Mouse (Mus musculus): Measurements from ENCODE around the gene C1qa. TPM values are rescaled to one million over a fixed set of nuclear protein-coding genes. Genes with fewer than 3 reads are reported as not detected.
A peak's percentile ranks its signal among the peaks of the same experiment; 100 is the strongest.

The C1qa gene
- total and polyA plus RNA-seq, 2 experiments from 2014 or later = 42.2 to 53.1 TPM

DNA sequence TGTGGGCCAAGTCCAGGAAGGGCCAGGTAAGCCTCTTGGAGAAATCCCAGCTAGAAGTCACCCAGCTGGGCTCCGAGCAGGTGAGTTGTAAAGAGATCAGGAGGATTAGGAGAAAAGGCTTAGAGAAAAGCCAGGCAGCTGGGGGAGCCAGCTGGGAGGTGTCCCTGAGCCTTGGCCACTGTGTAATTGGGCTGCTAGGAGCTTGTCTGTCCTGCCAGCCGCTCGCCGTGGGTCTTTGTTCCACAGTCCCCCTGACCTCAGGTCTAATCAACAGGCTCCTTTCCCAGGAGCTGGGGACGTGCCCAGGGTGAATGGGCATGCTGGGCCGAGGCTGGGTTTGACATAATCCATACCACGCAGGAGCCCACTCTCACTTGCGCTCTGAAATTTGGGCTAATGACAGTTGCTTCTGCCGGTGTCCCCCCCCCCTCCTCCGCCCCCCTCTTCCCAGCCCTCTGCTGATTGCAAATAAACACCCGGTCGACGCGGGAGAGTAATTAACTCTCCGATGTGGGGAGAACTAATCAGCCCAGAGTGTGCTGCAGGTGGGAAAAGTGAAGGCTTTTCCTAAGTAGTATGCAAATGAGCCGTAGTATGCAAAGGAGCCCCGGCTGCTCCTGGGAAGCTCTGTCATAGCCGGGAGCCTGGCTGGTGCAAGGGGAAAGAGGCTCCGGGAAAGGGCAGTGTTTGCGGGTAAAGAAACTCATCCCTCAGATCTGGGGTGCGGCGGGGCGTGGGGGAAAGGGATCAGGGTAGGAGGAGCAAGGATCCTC, 6.3 kb upstream of the C1qa start:
- peak overlapping the region; percentile 21 for H3K4me2 ChIP-seq (ENCODE audit: low read depth)
- no peaks in the 10 kb centered on the region for H3K9me3 ChIP-seq (ENCODE audit: low read length)
- H3K27ac ChIP-seq (ENCODE audit: low read depth, low read length) = no peak overlapping the region
- peaks cover 21% of the 10 kb centered on the region for H3K27me3 ChIP-seq (ENCODE audit: insufficient read depth, low read length)
- H3K4me3 ChIP-seq (ENCODE audit: low read depth, low read length) = no peak overlapping the region
- TF ChIP-seq CTCF (IDR thresholded peaks at IDR 0.05; ENCODE audit: low read depth) = no peak
- peaks cover 4% of the 10 kb centered on the region; the same call in 1 of the 2 replicates for H3K4me1 ChIP-seq (ENCODE audit: insufficient read depth)
- ATAC-seq = peak; percentile 90
- no peak overlapping the region for H3K9ac ChIP-seq
- WGBS = 4% methylated on average over 23 of the region's 23 CpGs
- H3K36me3 ChIP-seq (ENCODE audit: insufficient read depth) = no peaks in the 10 kb centered on the region
- peak; percentile 39 for DNase-seq

DNA sequence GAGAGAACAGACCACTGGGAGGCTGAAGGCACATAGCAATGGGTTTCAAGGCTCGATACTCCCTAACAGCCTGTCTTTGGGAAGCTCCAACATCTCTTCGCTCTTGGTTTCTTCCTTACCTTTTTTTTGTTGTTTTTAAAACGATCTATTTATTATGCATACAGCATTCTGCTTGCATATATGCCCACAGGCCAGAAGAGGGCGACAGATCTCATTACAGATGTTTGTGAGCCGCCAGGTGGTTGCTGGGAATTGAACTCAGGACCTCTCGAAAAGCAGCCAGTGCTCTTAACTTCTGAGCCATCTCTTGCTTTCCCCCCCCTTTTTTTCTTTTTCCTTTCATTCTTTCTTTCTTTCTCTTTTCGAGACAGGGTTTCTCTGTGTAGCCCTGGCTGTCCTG, 551 bp upstream of the C1qa start:
- TF ChIP-seq CTCF (IDR thresholded peaks at IDR 0.05; ENCODE audit: low read depth) = peak; percentile 44
- ATAC-seq = no peak
- H3K4me1 ChIP-seq (ENCODE audit: insufficient read depth) = no peaks in the 10 kb centered on the region
- H3K9me3 ChIP-seq (ENCODE audit: low read length) = no peaks in the 10 kb centered on the region
- H3K9ac ChIP-seq = no peak overlapping the region
- WGBS = 64% methylated on average over 7 of the region's 7 CpGs
- H3K27ac ChIP-seq (ENCODE audit: low read depth, low read length) = no peak overlapping the region
- no peak overlapping the region for H3K4me2 ChIP-seq (ENCODE audit: low read depth)
- H3K27me3 ChIP-seq (ENCODE audit: insufficient read depth, low read length) = peaks cover 22% of the 10 kb centered on the region
- no peak for DNase-seq
- no peaks in the 10 kb centered on the region for H3K36me3 ChIP-seq (ENCODE audit: insufficient read depth)
- no peak overlapping the region for H3K4me3 ChIP-seq (ENCODE audit: low read depth, low read length)

DNA sequence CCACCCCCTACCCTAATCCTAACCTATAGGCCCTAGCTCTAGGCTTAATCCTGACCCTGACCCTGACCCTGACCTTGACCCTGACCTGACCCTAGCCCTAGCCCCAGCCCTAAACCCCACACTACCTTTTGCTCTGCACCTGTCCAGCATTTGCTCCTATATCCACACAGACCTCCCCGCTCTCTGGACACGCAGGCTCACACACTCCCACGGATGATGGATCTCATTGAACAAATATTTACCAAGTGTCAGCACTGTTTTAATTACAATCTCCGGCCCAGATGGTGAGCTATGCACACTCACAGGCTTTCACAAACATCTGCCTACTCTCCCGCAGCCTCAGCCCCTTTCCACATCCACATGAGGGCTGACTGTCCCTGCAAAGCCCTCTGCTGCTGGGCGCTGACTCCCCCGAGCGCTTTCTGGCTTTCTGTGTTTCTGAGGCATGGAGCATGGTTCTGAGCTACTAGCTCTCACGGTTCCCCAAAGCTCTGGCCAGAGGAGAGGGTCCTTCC, 462 bp downstream of the C1qa start:
- Histone ChIP-seq H3K27me3 (ENCODE audit: insufficient read depth, low read length) (peaks cover 22% of the 10 kb centered on the region), H3K36me3 (ENCODE audit: insufficient read depth) (no peaks in the 10 kb centered on the region), H3K4me2 (ENCODE audit: low read depth) (no peak overlapping the region), H3K4me3 (ENCODE audit: low read depth, low read length) (no peak overlapping the region), H3K4me1 (ENCODE audit: insufficient read depth) (no peaks in the 10 kb centered on the region), H3K9me3 (ENCODE audit: low read length) (no peaks in the 10 kb centered on the region), H3K27ac (ENCODE audit: low read depth, low read length) (no peak overlapping the region), H3K9ac (no peak overlapping the region)
- TF ChIP-seq CTCF (IDR thresholded peaks at IDR 0.05; ENCODE audit: low read depth) = no peak
- DNase-seq = no peak
- 67% methylated on average over 9 of the region's 9 CpGs for WGBS
- ATAC-seq = no peak

DNA sequence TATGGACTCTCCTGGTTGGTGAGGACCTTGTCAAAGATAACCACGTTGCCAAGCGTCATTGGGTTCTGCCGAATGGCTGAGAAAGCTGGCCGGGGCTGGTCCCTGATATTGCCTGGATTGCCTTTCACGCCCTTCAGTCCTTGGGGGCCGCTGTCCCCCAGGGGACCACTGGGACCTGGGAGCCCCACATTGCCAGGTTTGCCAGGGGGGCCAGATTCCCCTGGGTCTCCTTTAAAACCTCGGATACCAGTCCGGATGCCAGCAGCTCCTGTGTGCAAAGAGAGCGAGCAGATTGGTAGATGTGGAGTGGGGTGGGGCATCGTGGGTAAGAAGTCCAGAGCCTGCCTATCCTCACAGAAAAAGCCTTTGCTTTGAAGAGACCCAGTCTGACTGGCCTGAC, 2.1 kb downstream of the C1qa start:
- ATAC-seq = no peak
- H3K4me1 ChIP-seq (ENCODE audit: insufficient read depth) = no peaks in the 10 kb centered on the region
- H3K9me3 ChIP-seq (ENCODE audit: low read length) = no peaks in the 10 kb centered on the region
- H3K4me3 ChIP-seq (ENCODE audit: low read depth, low read length) = no peak overlapping the region
- no peak for DNase-seq
- H3K36me3 ChIP-seq (ENCODE audit: insufficient read depth) = no peaks in the 10 kb centered on the region
- 27% methylated on average over 10 of the region's 10 CpGs for WGBS
- TF ChIP-seq CTCF (IDR thresholded peaks at IDR 0.05; ENCODE audit: low read depth) = no peak
- no peak overlapping the region for H3K27ac ChIP-seq (ENCODE audit: low read depth, low read length)
- H3K4me2 ChIP-seq (ENCODE audit: low read depth) = no peak overlapping the region; the same call in 1 of the 2 replicates
- H3K27me3 ChIP-seq (ENCODE audit: insufficient read depth, low read length) = peaks cover 22% of the 10 kb centered on the region
- H3K9ac ChIP-seq = no peak overlapping the region

DNA sequence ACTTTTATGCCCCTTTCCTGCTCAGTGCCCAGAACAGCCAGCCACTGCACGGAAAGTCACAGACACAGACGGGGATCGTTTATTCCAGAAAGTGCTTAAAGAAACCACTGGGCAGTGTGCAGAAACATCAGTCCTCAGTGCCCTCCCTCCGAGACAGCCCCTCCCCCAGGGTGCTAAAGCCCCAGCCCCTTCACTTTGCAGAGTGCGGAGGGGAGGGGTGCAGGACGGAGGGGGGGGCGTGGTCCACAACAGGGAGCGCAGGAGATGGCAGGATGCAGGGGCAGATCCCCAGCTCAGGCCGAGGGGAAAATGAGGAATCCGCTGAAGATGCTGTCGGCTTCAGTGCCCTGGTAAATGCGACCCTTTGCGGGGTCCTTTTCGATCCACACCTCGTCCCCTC, 2.7 kb downstream of the C1qa start:
- WGBS = 4% methylated on average over 14 of the region's 15 CpGs
- Histone ChIP-seq H3K9ac (no peak overlapping the region), H3K4me1 (ENCODE audit: insufficient read depth) (no peaks in the 10 kb centered on the region), H3K4me3 (ENCODE audit: low read depth, low read length) (no peak overlapping the region), H3K4me2 (ENCODE audit: low read depth) (peak overlapping the region; percentile 19), H3K27me3 (ENCODE audit: insufficient read depth, low read length) (peaks cover 22% of the 10 kb centered on the region), H3K36me3 (ENCODE audit: insufficient read depth) (no peaks in the 10 kb centered on the region), H3K9me3 (ENCODE audit: low read length) (no peaks in the 10 kb centered on the region), H3K27ac (ENCODE audit: low read depth, low read length) (no peak overlapping the region)
- no peak for DNase-seq
- TF ChIP-seq CTCF (IDR thresholded peaks at IDR 0.05; ENCODE audit: low read depth) = no peak
- ATAC-seq = no peak

DNA sequence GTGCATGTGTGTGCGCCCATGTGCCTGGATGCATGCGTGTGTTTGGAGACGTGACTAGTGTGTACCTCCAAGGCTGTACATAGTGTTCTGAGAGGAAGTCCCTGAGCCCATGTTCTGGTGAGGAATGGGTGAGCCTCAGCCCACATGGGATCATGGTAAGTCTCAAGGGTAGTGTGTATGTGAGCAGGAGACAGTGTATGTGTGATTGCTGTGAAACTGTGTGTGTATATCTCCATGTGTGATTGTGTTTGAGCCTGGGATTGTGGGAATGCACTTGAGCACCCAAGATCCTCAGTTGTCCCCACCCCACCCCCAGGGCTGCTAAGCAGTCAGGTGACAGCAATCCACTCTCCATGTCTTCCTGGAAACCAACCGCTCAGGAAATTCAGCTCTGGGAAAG, 3.8 kb downstream of the C1qa start:
- 66% methylated on average over 4 of the region's 4 CpGs for WGBS
- H3K36me3 ChIP-seq (ENCODE audit: insufficient read depth) = no peaks in the 10 kb centered on the region

DNA sequence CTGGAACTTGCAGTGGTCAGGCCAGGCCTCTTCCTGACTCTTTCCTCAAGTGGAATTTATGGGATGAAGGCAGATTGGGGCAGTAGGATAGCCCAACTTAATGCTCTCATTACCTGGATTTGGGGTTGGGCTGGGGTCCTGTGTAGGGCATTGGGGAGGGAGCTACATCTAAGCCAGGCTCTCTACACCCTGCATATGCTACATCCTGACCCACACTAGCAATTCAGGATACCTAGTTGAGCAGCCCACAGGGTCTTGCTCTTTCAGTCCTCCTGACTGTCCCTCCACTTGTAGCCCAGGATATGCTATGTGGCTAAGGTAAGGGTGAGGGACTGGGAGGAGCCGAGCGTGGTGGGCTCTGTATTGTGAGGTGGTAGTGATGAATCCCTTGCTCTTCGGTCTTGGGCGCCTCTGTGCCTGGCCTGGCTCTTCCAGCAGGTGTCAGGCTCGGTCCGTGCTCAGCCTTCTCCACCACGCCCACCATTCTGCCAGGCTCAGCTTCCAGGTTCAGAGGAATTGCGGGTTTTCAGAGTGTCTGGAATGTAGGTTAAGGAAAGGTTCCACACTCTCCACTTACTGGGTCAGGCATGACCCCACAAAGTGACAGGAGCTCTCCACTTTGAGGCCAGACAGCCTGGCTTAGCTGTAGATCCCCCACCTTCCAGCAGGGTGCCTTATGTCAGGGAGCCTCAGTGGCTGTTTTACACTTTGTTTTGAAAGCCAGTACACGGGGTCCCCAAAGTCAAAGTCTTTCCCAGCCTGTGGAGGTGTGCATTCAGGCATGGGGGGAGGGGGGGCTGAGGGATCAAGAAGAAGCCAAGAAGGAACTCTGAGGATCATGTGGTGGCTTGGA, 4.7 kb downstream of the C1qa start:
- H3K27me3 ChIP-seq (ENCODE audit: insufficient read depth, low read length) = peaks cover 22% of the 10 kb centered on the region
- 7% methylated on average over 9 of the region's 9 CpGs for WGBS

More for the DNA sequence above, 3.8 kb downstream of the C1qa start:
- no peak overlapping the region for H3K27ac ChIP-seq (ENCODE audit: low read depth, low read length)
- H3K4me3 ChIP-seq (ENCODE audit: low read depth, low read length) = no peak overlapping the region
- DNase-seq (no peak), ATAC-seq (no peak)
- no peak overlapping the region for H3K4me2 ChIP-seq (ENCODE audit: low read depth)
- peaks cover 22% of the 10 kb centered on the region for H3K27me3 ChIP-seq (ENCODE audit: insufficient read depth, low read length)
- no peak for TF ChIP-seq CTCF (IDR thresholded peaks at IDR 0.05; ENCODE audit: low read depth)
- H3K9me3 ChIP-seq (ENCODE audit: low read length) = no peaks in the 10 kb centered on the region
- H3K9ac ChIP-seq = no peak overlapping the region
- no peaks in the 10 kb centered on the region for H3K4me1 ChIP-seq (ENCODE audit: insufficient read depth)

More for the DNA sequence above, 4.7 kb downstream of the C1qa start:
- Histone ChIP-seq H3K9me3 (ENCODE audit: low read length) (no peaks in the 10 kb centered on the region), H3K36me3 (ENCODE audit: insufficient read depth) (no peaks in the 10 kb centered on the region), H3K9ac (no peak overlapping the region), H3K4me2 (ENCODE audit: low read depth) (no peak overlapping the region), H3K4me1 (ENCODE audit: insufficient read depth) (no peaks in the 10 kb centered on the region), H3K27ac (ENCODE audit: low read depth, low read length) (no peak overlapping the region), H3K4me3 (ENCODE audit: low read depth, low read length) (no peak overlapping the region)
- peak; percentile 90 for ATAC-seq
- TF ChIP-seq CTCF (IDR thresholded peaks at IDR 0.05; ENCODE audit: low read depth) = peak; percentile 95
- DNase-seq = peak; percentile 88

Measured in forebrain, postnatal 0 days (tissue).